Mouse (Mus musculus) small intestine, adult 2 months (tissue): Measurements from ENCODE around the gene Bhlhe23.

Source experiments
- CTCF ChIP-seq: fragments of 200-500 bp; IDR thresholded peaks from 2 replicates; pipeline ENCODE4 v1.5.1; 2012; ENCODE audit warnings: low read depth, mild to moderate bottlenecking, control low read depth, inconsistent platforms, low read length, moderate library complexity, mixed read lengths; ENCODE audit not compliant: insufficient replicate concordance, insufficient read length; ENCODE audit errors: extremely low read depth
- POLR2A ChIP-seq: fragments of 200-500 bp; IDR thresholded peaks from 2 replicates; pipeline ENCODE4 v1.6.1; 2012; ENCODE audit warnings: low read depth, mild to moderate bottlenecking, control low read depth, inconsistent platforms, low read length, moderate library complexity

DNA sequence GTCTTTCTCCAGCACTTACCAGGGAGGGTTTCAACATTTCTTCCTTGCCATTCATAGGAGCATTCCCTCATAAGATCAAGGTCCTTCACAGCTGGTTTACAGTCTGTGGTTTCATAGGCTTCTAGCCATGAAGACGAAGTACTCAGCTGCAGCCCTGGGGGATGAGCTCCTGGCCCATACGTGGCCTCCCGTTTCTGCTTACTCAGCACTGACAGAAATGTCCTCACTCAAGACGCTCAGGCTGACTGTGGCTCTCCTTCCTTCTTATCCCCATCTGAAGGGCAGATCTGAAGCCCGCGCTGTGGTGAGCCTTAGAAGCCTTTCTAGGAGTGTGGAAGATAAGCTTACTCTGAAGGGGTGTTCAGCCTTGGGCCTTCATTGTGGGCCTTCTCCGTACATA, 11.0 kb downstream of the Bhlhe23 start:
- TF ChIP-seq POLR2A: no peak
- no peak for TF ChIP-seq CTCF
